Mouse (Mus musculus) spleen, postnatal 14 days (tissue): ENCODE results near the gene Add2.

Source experiments
- DNase-seq, 2 experiments: peaks; one replicate each; pipeline ENCODE4 v3.0.0; 2021 to 2022; ENCODE audit warnings: low spot score in 2 of 2

The Add2 gene

GRCm38 (mm10) chr6:86136206-86136605 is 107.7 kb downstream of the Add2 start:
- DNase-seq, result no peak

DNA sequence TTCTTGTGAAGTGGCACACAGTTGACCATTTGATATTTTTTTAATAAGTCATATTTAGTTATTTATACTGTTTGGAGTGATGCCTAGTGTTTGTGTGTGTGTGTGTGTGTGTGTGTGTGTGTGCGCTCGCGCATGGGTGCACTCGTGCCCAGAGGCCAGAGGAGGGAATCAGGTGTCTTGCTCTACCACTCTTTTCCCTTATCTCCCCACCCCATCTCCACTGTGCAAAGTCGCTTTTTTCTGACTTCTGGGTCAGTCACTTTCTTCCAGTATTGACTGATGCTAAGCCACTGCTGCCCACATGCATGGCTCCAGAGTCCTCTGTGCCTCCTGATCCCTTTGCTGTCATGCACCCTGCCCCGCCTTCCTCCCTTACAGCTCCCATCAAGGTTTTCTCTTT is 112.8 kb downstream of the Add2 start:
- no peak for DNase-seq

DNA sequence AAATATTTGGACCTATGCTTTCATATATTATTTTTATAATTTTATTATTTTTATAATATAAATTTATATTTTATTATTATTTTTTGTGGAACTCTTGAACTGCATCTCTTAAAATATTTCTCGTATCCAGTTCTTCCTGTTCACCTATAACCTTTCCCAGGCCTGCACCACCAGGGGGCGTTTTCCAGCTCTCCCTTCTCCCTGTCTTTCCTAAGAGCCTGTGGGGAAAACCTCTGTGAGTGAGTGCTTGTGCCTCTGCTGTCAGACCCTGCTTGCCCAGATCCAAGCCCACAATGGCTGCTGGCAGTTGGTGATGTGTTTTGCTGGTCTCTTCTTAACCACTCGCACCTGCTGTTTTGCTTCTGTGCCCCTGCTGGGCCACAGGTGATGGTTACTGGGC is 113.3 kb downstream of the Add2 start:
- DNase-seq, result peak in 1 of 2 experiments; percentile 38

DNA sequence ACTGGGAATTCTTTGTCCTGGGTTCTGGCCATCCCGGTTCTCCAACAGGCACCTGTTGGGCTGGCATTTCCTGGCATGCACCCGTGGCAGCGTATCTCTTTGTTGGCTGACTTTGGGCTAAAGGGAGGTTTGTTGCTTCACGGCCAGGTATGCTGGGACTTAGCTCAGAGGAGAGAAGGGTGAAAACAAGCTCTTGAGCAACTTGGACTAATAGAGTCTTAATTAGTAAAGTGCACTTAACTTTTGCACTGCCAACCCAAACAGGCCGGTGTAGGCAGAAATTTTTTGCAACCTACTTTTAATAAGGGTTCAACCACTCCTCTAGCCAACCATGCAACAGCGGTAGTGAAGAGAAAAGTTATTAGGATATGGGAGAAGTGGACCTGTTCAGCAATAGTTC is 116.5 kb downstream of the Add2 start:
- DNase-seq, result no peak

DNA sequence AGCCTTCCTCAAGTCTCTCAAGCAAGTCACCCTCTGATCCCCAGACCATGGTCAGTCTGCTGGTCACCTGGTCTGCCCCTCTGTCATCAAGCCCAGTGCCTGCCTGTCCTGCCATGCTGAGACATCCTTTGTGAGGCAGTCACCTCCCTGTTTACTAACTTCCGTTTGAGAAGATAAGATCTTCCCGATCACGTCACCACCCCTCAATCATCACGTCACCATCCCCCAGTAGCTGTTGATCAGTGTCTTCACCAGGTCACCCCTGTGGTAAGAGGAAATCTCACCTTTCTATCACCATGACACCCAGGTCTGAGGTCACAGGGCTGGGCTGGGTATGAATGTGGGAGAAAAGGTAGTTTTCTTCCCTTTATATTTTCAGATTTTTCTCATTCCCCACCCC is 120.0 kb downstream of the Add2 start:
- DNase-seq, result no peak

GRCm38 (mm10) chr6:86149001-86149400 is 120.5 kb downstream of the Add2 start:
- DNase-seq, result no peak

DNA sequence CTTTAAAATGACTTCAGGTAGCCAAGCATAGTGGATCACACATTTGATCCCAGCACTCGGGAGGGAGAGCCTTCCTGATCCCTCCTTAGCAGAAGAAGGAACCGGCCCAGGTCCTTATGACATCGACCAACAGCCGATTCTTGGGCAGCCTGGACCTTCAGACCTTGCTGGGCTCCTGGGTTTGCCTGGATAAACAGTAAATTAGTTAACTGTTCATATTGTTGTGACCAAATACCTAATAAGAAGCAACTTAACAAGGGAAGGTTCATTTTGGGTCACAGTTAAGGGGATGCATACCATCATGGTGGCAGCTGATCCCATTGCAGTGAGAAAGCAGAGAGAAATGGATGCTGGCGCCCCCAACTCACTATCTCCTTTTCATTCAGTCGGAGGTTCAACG is 124.2 kb downstream of the Add2 start:
- DNase-seq, result no peak

GRCm38 (mm10) chr6:86153436-86153990 is 125.0 kb downstream of the Add2 start:
- no peak for DNase-seq

DNA sequence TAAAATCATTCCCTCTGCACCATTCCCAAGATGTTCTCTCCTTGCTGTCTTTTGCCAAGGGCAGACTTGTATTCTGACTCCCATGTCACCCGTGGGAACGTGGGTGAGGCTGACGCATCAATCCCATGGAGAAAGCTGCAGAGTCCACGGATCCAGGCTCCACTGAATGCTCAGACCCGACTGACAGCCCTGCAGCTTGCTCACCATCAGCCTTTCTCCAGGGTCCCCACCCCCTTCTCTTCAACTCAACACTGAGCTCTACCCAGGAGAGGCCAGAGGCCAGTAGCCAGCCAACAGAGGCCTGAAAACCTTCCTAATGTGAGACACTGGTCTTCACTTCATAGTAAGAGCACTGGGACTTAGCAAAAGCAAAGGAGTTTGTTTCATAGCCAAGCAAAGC is 125.5 kb downstream of the Add2 start:
- DNase-seq, result no peak

- no peak for DNase-seq
Measured at GRCm38 (mm10) chr6:86154481-86154880, 126.0 kb downstream of the Add2 start.

DNA sequence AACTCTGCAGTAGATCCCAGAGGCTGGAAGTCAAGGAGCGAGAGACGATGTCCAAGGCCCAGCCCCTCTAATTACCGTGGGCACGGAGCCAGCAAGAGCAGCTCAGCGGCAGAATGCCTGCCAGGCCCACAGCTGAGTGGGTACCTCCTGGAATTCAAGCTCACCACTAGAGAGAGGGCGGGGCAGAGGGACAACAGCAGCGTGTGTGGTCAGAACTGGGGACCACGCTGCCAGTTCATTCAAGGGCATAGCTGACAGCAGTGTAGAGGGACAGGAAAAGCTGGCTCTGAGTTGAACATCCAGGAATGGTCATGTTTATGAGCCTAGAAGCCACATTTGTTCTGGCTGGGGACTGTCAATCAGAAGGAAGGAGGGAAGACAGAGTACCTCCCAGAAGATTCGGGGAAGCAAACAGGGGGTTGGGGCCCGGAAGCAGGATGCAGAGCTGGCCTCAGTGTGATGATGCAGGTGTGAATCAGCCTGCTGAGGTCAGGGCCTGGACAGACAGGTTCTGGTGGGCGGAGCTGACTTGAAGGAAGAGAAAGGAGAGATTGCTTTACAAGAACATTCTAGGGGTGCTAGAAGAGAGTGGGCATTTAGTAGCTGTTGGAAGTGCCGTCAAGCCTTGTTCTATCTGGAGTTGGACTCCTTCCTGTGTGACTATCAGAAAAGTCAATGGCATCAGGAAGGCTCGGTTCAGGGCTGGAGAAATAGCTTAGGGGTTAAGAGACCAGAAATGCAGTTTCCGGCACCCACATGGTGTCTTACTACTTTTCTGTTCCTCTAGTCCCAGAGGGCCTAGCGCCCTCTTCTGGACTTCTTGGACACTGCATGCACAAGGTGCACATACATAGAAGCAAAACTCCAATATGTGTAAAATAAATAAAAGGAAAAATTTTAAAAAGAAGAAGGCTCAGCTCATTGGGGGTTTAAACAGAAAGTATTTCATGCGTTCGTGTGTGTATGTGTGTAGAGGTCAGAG is 129.1 kb downstream of the Add2 start:
- DNase-seq, result no peak

- no peak for DNase-seq
Measured at GRCm38 (mm10) chr6:86160878-86161277, 132.4 kb downstream of the Add2 start.

- no peak for DNase-seq
Measured at GRCm38 (mm10) chr6:86161586-86161985, 133.1 kb downstream of the Add2 start.

DNA sequence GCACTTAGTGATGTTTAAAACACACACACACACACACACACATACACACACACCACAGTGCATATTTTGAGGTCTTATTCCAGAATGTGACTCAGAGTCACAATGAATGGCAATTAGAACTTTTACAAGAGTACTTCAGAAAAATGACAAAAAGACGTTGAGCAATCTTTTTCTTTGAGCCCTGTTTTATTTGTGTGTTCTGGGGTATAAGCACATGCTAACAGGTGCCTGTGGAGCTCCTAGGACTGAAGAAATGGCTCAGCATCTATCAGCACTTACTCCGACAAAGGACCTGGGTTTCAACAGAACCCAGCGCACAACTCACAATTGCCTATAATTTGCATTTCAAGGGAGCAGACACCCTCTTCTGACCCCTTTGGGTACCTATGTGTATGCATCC is 135.5 kb downstream of the Add2 start:
- no peak for DNase-seq

DNA sequence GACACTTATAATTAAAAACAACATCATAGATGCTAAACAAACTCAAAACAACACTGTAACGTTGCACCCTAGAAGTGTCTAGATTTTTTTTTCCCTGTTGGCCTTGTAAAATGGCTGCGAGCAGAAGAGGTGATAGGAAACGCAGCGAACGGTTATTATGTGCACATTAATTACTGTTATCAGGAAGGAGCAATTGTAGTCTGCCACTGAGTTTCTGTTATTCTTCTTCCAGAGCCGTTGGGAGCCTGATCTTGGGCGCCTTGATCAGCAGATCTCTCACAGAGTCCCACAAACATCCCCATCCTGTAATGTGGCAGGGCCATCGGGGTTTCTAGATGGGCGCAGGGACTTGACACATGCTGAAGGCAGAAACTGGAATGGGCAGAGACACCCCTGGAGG is 137.9 kb downstream of the Add2 start:
- no peak for DNase-seq

DNA sequence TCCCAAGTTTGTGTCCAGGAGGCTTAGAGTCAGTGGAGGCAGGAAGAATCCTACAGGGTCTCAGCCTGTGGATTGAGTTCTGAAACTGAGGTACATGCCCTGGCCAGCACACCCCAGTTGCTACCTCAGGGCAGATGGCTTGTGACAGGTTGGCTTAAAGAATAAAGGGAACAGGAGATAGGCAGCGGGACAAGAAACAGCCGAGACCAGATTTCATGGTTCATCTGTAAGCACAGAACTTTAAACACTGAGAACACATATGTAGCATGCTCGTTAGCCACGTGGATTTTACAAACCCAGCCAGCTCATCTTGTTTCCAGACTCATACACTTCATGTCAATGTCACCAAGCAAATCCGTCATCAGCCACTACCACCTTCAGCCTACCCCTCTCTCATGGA is 139.4 kb downstream of the Add2 start:
- no peak for DNase-seq

DNA sequence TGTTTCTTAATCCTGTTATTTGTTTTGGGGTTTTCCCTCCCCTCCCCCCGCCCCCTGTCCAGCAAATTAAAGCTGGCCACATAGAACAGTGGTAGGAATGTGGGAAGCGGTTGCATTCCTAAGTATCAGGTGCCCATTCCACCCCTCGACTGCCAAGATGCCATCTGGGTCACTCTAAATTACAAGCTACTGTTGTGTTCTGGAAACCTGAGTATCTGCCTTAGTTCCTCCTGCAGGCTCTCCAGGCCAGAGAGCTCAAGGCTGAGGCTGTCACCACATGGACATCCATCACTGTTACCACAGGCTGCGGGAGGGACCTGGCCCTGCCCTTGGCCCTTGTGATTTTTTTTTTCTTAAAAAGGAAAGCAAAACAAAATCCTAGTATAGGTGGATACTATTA is 140.7 kb downstream of the Add2 start:
- no peak for DNase-seq
